Mouse (Mus musculus) layer of hippocampus, postnatal 25 days (tissue): ENCODE measurements around the gene Ddah1. TPM values are rescaled to one million over a fixed set of nuclear protein-coding genes. Genes with fewer than 3 reads are reported as not detected.

Experiments
- DNase-seq, 2 experiments: peaks; one replicate each; pipeline ENCODE4 v3.0.0; 2022; ENCODE audit warnings: mixed read lengths in 2 of 2, low spot score in 1 of 2; ENCODE audit errors: extremely low spot score in 1 of 2
- total RNA-seq, 2 experiments: library from RNA; stranded (reverse); gene quantifications; 2 replicates each; pipeline ENCODE4 v1.2.3; 2021

Gene Ddah1
- total RNA-seq, 2 experiments from 2014 or later, result 51.2 to 54.6 TPM

GRCm38 (mm10) chr3:145762957-145763641 is 4.6 kb downstream of the Ddah1 start:
- DNase-seq, result no peak

- no peak for DNase-seq
Observed at GRCm38 (mm10) chr3:145763642-145763972, 5.1 kb downstream of the Ddah1 start.

- no peak for DNase-seq
Observed at GRCm38 (mm10) chr3:145764416-145764815, 5.9 kb downstream of the Ddah1 start.

- DNase-seq, result no peak
Observed at GRCm38 (mm10) chr3:145768439-145768838, 10.0 kb downstream of the Ddah1 start.

- no peak for DNase-seq
Observed at GRCm38 (mm10) chr3:145773384-145773783, 14.9 kb downstream of the Ddah1 start.

- no peak for DNase-seq
Observed at GRCm38 (mm10) chr3:145774336-145774735, 15.9 kb downstream of the Ddah1 start.

- no peak for DNase-seq
Observed at GRCm38 (mm10) chr3:145775236-145775635, 16.8 kb downstream of the Ddah1 start.

- no peak for DNase-seq
Observed at GRCm38 (mm10) chr3:145775862-145776261, 17.4 kb downstream of the Ddah1 start.

- no peak for DNase-seq
Observed at GRCm38 (mm10) chr3:145777006-145777405, 18.5 kb downstream of the Ddah1 start.

- DNase-seq, result no peak
Observed at GRCm38 (mm10) chr3:145778406-145778922, 20.0 kb downstream of the Ddah1 start.

- DNase-seq, result no peak
Observed at GRCm38 (mm10) chr3:145779279-145779973, 21.0 kb downstream of the Ddah1 start.

- DNase-seq, result no peak
Observed at GRCm38 (mm10) chr3:145780784-145781442, 22.4 kb downstream of the Ddah1 start.

- DNase-seq, result no peak
Observed at GRCm38 (mm10) chr3:145785244-145785643, 26.8 kb downstream of the Ddah1 start.

GRCm38 (mm10) chr3:145787303-145787702 is 28.8 kb downstream of the Ddah1 start:
- DNase-seq, result no peak

GRCm38 (mm10) chr3:145789114-145789513 is 30.6 kb downstream of the Ddah1 start:
- DNase-seq, result no peak

GRCm38 (mm10) chr3:145790233-145790632 is 31.8 kb downstream of the Ddah1 start:
- no peak for DNase-seq

GRCm38 (mm10) chr3:145790709-145791108 is 32.2 kb downstream of the Ddah1 start:
- DNase-seq, result no peak

- DNase-seq, result no peak
Observed at GRCm38 (mm10) chr3:145794355-145794754, 35.9 kb downstream of the Ddah1 start.

GRCm38 (mm10) chr3:145795896-145796295 is 37.4 kb downstream of the Ddah1 start:
- no peak for DNase-seq

GRCm38 (mm10) chr3:145798042-145798441 is 39.6 kb downstream of the Ddah1 start:
- DNase-seq, result no peak

GRCm38 (mm10) chr3:145798751-145799188 is 40.3 kb downstream of the Ddah1 start:
- DNase-seq, result no peak
